Mouse (Mus musculus) small intestine, adult 2 months (tissue): ENCODE data around the gene Bglap3.

ENCODE experiments used
- CTCF ChIP-seq: fragments of 200-500 bp; IDR thresholded peaks from 2 replicates; pipeline ENCODE4 v1.5.1; 2012; ENCODE audit warnings: low read depth, mild to moderate bottlenecking, control low read depth, inconsistent platforms, low read length, moderate library complexity, mixed read lengths; ENCODE audit not compliant: insufficient replicate concordance, insufficient read length; ENCODE audit errors: extremely low read depth
- POLR2A ChIP-seq: fragments of 200-500 bp; IDR thresholded peaks from 2 replicates; pipeline ENCODE4 v1.6.1; 2012; ENCODE audit warnings: low read depth, mild to moderate bottlenecking, control low read depth, inconsistent platforms, low read length, moderate library complexity

- no peak for TF ChIP-seq CTCF
- TF ChIP-seq POLR2A, result no peak
Measured at GRCm38 (mm10) chr3:88361612-88362313, 10.8 kb downstream of the Bglap3 start.
